Mouse (Mus musculus): ENCODE measurements around the gene Ryr3. TPM values are rescaled to one million over a fixed set of nuclear protein-coding genes. Genes with fewer than 3 reads are reported as not detected.
A peak's percentile ranks its signal among the peaks of the same experiment; 100 is the strongest.

Gene Ryr3
- 0.84 and 0.85 TPM in 2 replicates for polyA plus RNA-seq (2014; fragmentation: Nextera tagmentation; extraction: Ambion mirVana)

- peak; percentile 75 for DNase-seq (ENCODE audit: low spot score)
- Histone ChIP-seq H3K9ac (ENCODE audit: low read length) (peak within 1 kb of the TSS; percentile 56), H3K4me1 (ENCODE audit: control insufficient read depth, insufficient read depth, low read length) (no peaks in the 10 kb centered on the region), H3K36me3 (ENCODE audit: control insufficient read depth, insufficient read depth, low read length) (no peaks in the 10 kb centered on the region), H3K27me3 (ENCODE audit: control insufficient read depth, insufficient read depth, low read length) (peaks cover 10% of the 10 kb centered on the region), H3K27ac (ENCODE audit: low read depth, low read length) (no peak within 1 kb of the TSS), H3K9me3 (ENCODE audit: control insufficient read depth, low read length) (no peaks in the 10 kb centered on the region), H3K4me3 (ENCODE audit: low read depth, low read length) (peak within 1 kb of the TSS; percentile 49), H3K4me2 (ENCODE audit: low read depth) (peak within 1 kb of the TSS; percentile 86)
- peak; percentile 94 for ATAC-seq (ENCODE audit: insufficient read depth, low FRiP score, low TSS enrichment)
- 0% methylated on average over 54 of the region's 72 CpGs for WGBS
These were observed at the start of gene Ryr3 for GRCm38 (mm10) chr2:113216746-113217461. Gene Ryr3, minus strand, starts transcription at chr2:113217096.

- Histone ChIP-seq H3K4me2 (ENCODE audit: low read depth) (no peak overlapping the region), H3K9ac (ENCODE audit: low read length) (no peak overlapping the region), H3K4me1 (ENCODE audit: control insufficient read depth, insufficient read depth, low read length) (no peaks in the 10 kb centered on the region), H3K4me3 (ENCODE audit: low read depth, low read length) (no peak overlapping the region), H3K27me3 (ENCODE audit: control insufficient read depth, insufficient read depth, low read length) (no peaks in the 10 kb centered on the region), H3K9me3 (ENCODE audit: control insufficient read depth, low read length) (no peaks in the 10 kb centered on the region), H3K36me3 (ENCODE audit: control insufficient read depth, insufficient read depth, low read length) (no peaks in the 10 kb centered on the region), H3K27ac (ENCODE audit: low read depth, low read length) (no peak overlapping the region)
- DNase-seq (ENCODE audit: low spot score): no peak
- ATAC-seq (ENCODE audit: insufficient read depth, low FRiP score, low TSS enrichment): no peak
- WGBS: 69% methylated on average over 5 of the region's 5 CpGs
These were observed 22.0 kb upstream of the Ryr3 start for GRCm38 (mm10) chr2:113238871-113239270.

- no peak overlapping the region for H3K4me3 ChIP-seq (ENCODE audit: low read depth, low read length)
- H3K9me3 ChIP-seq (ENCODE audit: control insufficient read depth, low read length): no peaks in the 10 kb centered on the region
- H3K27ac ChIP-seq (ENCODE audit: low read depth, low read length): no peak overlapping the region
- ATAC-seq (ENCODE audit: insufficient read depth, low FRiP score, low TSS enrichment) (no peak), DNase-seq (ENCODE audit: low spot score) (no peak)
- H3K4me2 ChIP-seq (ENCODE audit: low read depth): no peak overlapping the region
- WGBS: 80% methylated on average over 1 of the region's 1 CpGs
- no peaks in the 10 kb centered on the region for H3K36me3 ChIP-seq (ENCODE audit: control insufficient read depth, insufficient read depth, low read length)
- H3K4me1 ChIP-seq (ENCODE audit: control insufficient read depth, insufficient read depth, low read length): no peaks in the 10 kb centered on the region
- H3K27me3 ChIP-seq (ENCODE audit: control insufficient read depth, insufficient read depth, low read length): no peaks in the 10 kb centered on the region
- H3K9ac ChIP-seq (ENCODE audit: low read length): no peak overlapping the region
These were observed 20.1 kb upstream of the Ryr3 start for GRCm38 (mm10) chr2:113236993-113237392.

- DNase-seq (ENCODE audit: low spot score): no peak
- H3K36me3 ChIP-seq (ENCODE audit: control insufficient read depth, insufficient read depth, low read length): no peaks in the 10 kb centered on the region
- no peak overlapping the region for H3K4me2 ChIP-seq (ENCODE audit: low read depth)
- no peaks in the 10 kb centered on the region for H3K4me1 ChIP-seq (ENCODE audit: control insufficient read depth, insufficient read depth, low read length)
- no peak overlapping the region for H3K4me3 ChIP-seq (ENCODE audit: low read depth, low read length)
- H3K27me3 ChIP-seq (ENCODE audit: control insufficient read depth, insufficient read depth, low read length): no peaks in the 10 kb centered on the region
- ATAC-seq (ENCODE audit: insufficient read depth, low FRiP score, low TSS enrichment): no peak
- H3K9me3 ChIP-seq (ENCODE audit: control insufficient read depth, low read length): no peaks in the 10 kb centered on the region
- 15% methylated on average over 3 of the region's 3 CpGs for WGBS
- H3K9ac ChIP-seq (ENCODE audit: low read length): no peak overlapping the region
- H3K27ac ChIP-seq (ENCODE audit: low read depth, low read length): no peak overlapping the region
These were observed 17.7 kb upstream of the Ryr3 start for GRCm38 (mm10) chr2:113234559-113234958.

- Histone ChIP-seq H3K9ac (ENCODE audit: low read length) (no peak overlapping the region), H3K27me3 (ENCODE audit: control insufficient read depth, insufficient read depth, low read length) (no peaks in the 10 kb centered on the region), H3K4me2 (ENCODE audit: low read depth) (no peak overlapping the region), H3K4me3 (ENCODE audit: low read depth, low read length) (no peak overlapping the region), H3K27ac (ENCODE audit: low read depth, low read length) (no peak overlapping the region), H3K36me3 (ENCODE audit: control insufficient read depth, insufficient read depth, low read length) (no peaks in the 10 kb centered on the region), H3K9me3 (ENCODE audit: control insufficient read depth, low read length) (no peaks in the 10 kb centered on the region), H3K4me1 (ENCODE audit: control insufficient read depth, insufficient read depth, low read length) (no peaks in the 10 kb centered on the region)
- no peak for ATAC-seq (ENCODE audit: insufficient read depth, low FRiP score, low TSS enrichment)
- WGBS: 79% methylated on average over 3 of the region's 3 CpGs
- no peak for DNase-seq (ENCODE audit: low spot score)
These were observed 16.5 kb upstream of the Ryr3 start for GRCm38 (mm10) chr2:113233356-113233755.

- no peak for ATAC-seq (ENCODE audit: insufficient read depth, low FRiP score, low TSS enrichment)
- Histone ChIP-seq H3K4me1 (ENCODE audit: control insufficient read depth, insufficient read depth, low read length) (no peaks in the 10 kb centered on the region), H3K9ac (ENCODE audit: low read length) (peak overlapping the region; percentile 35), H3K4me2 (ENCODE audit: low read depth) (peak overlapping the region; percentile 86), H3K9me3 (ENCODE audit: control insufficient read depth, low read length) (no peaks in the 10 kb centered on the region), H3K27me3 (ENCODE audit: control insufficient read depth, insufficient read depth, low read length) (peaks cover 10% of the 10 kb centered on the region), H3K4me3 (ENCODE audit: low read depth, low read length) (peak overlapping the region; percentile 49), H3K36me3 (ENCODE audit: control insufficient read depth, insufficient read depth, low read length) (no peaks in the 10 kb centered on the region), H3K27ac (ENCODE audit: low read depth, low read length) (no peak overlapping the region)
- 4% methylated on average over 21 of the region's 23 CpGs for WGBS
- DNase-seq (ENCODE audit: low spot score): peak; percentile 24
These were observed 671 bp downstream of the Ryr3 start for GRCm38 (mm10) chr2:113216105-113216745.

GRCm38 (mm10) chr2:113210023-113210422, 6.9 kb downstream of the Ryr3 start:
- Histone ChIP-seq H3K36me3 (ENCODE audit: control insufficient read depth, insufficient read depth, low read length) (no peaks in the 10 kb centered on the region), H3K4me2 (ENCODE audit: low read depth) (no peak overlapping the region), H3K27me3 (ENCODE audit: control insufficient read depth, insufficient read depth, low read length) (no peaks in the 10 kb centered on the region), H3K4me3 (ENCODE audit: low read depth, low read length) (no peak overlapping the region), H3K9me3 (ENCODE audit: control insufficient read depth, low read length) (no peaks in the 10 kb centered on the region), H3K27ac (ENCODE audit: low read depth, low read length) (no peak overlapping the region), H3K4me1 (ENCODE audit: control insufficient read depth, insufficient read depth, low read length) (no peaks in the 10 kb centered on the region), H3K9ac (ENCODE audit: low read length) (no peak overlapping the region)
- ATAC-seq (ENCODE audit: insufficient read depth, low FRiP score, low TSS enrichment): no peak; the same call in 1 of the 2 replicates
- no peak for DNase-seq (ENCODE audit: low spot score)
- 86% methylated on average over 3 of the region's 3 CpGs for WGBS

- no peak for DNase-seq (ENCODE audit: low spot score)
- Histone ChIP-seq H3K4me3 (ENCODE audit: low read depth, low read length) (no peak overlapping the region), H3K27ac (ENCODE audit: low read depth, low read length) (no peak overlapping the region), H3K27me3 (ENCODE audit: control insufficient read depth, insufficient read depth, low read length) (no peaks in the 10 kb centered on the region), H3K9ac (ENCODE audit: low read length) (no peak overlapping the region), H3K9me3 (ENCODE audit: control insufficient read depth, low read length) (no peaks in the 10 kb centered on the region), H3K4me1 (ENCODE audit: control insufficient read depth, insufficient read depth, low read length) (no peaks in the 10 kb centered on the region), H3K4me2 (ENCODE audit: low read depth) (no peak overlapping the region), H3K36me3 (ENCODE audit: control insufficient read depth, insufficient read depth, low read length) (no peaks in the 10 kb centered on the region)
- 93% methylated on average over 9 of the region's 9 CpGs for WGBS
- no peak for ATAC-seq (ENCODE audit: insufficient read depth, low FRiP score, low TSS enrichment)
These were observed 7.6 kb downstream of the Ryr3 start for GRCm38 (mm10) chr2:113209263-113209662.

GRCm38 (mm10) chr2:113202857-113203256, 14.0 kb downstream of the Ryr3 start:
- Histone ChIP-seq H3K4me2 (ENCODE audit: low read depth) (no peak overlapping the region), H3K4me3 (ENCODE audit: low read depth, low read length) (no peak overlapping the region), H3K36me3 (ENCODE audit: control insufficient read depth, insufficient read depth, low read length) (no peaks in the 10 kb centered on the region), H3K27ac (ENCODE audit: low read depth, low read length) (no peak overlapping the region), H3K27me3 (ENCODE audit: control insufficient read depth, insufficient read depth, low read length) (no peaks in the 10 kb centered on the region), H3K9me3 (ENCODE audit: control insufficient read depth, low read length) (no peaks in the 10 kb centered on the region), H3K4me1 (ENCODE audit: control insufficient read depth, insufficient read depth, low read length) (no peaks in the 10 kb centered on the region), H3K9ac (ENCODE audit: low read length) (no peak overlapping the region)
- 84% methylated on average over 6 of the region's 6 CpGs for WGBS
- ATAC-seq (ENCODE audit: insufficient read depth, low FRiP score, low TSS enrichment): no peak
- DNase-seq (ENCODE audit: low spot score): no peak
